Mouse (Mus musculus): ENCODE data around the gene Mkln1. TPM values are rescaled to one million over a fixed set of nuclear protein-coding genes. Genes with fewer than 3 reads are reported as not detected.

Mkln1 gene
- polyA plus RNA-seq, 1 experiment: 19.7 TPM

- TF ChIP-seq GATA1 (IDR thresholded peaks at IDR 0.05; ENCODE audit: borderline replicate concordance, low read length) (no peak), FLI1 (IDR thresholded peaks at IDR 0.05; ENCODE audit: low read length) (no peak)
- Histone ChIP-seq H3K27me3 (replicated peaks) (no peaks in the 10 kb centered on the region), H3K4me1 (peaks cover 86% of the 10 kb centered on the region), H3K4me3 (replicated peaks) (peak overlapping the region; percentile 98), H3K36me3 (replicated peaks; ENCODE audit: low read length) (peaks cover 25% of the 10 kb centered on the region), H3K9me3 (no peaks in the 10 kb centered on the region)
These were observed 164.0 kb downstream of the Mkln1 start for GRCm38 (mm10) chr6:31562371-31563080.

DNA sequence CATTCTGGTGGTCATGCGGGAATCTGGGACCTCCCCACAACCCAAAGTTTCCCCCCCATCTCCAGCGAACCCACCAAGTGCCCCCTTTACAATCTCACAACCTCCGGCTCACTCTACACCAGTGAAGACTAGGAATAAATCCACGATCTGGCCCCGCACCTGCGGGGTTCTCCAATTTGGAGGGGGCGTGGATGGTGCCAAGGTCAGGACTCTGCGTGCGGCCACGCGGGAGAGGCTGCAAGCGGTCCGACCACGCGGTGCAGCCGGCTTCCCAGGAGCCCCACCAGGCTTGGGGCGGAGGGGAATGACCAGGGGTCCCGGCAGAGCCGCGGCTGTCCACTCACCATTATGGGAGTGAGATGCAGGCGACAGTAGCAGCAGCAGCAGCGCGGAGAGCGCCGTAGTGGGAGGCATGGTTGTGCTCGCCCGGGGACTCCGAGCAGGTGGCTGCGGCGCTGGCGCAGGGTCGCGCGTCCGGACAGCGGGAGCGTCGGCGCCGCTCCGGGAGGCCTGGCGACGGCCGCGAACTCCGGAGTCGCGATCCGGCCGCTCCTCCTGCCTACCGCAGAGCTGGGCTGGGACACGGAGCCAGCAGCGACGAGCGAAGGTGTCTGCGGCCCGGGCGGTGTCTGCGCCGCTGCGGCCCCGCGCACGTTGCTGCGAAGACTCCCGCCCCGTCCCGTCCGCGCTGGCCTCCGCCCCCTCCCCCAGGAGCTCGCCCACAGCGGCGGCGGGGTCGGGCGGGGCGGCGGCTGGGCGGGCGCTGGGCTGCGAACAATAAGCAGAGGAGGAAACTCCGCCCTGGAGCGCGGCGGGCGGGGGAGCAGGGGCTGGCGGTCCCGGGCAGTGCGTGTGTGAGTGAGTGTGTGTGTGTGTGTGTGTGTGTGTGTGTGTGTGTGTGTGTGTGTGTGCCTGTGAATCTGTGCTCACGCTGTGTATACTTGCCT lies 165.0 kb downstream of the Mkln1 start, which contains the start of gene Podxl:
Gene Podxl, minus strand, starts transcription at position 747 of the 947 bp plus-strand sequence.
- H3K27me3 ChIP-seq (replicated peaks): no peaks in the 10 kb centered on the region
- TF ChIP-seq GATA1 (IDR thresholded peaks at IDR 0.05; ENCODE audit: borderline replicate concordance, low read length) (no peak), FLI1 (IDR thresholded peaks at IDR 0.05; ENCODE audit: low read length) (no peak)
- no peaks in the 10 kb centered on the region for H3K9me3 ChIP-seq
- peaks cover 15% of the 10 kb centered on the region for H3K36me3 ChIP-seq (replicated peaks; ENCODE audit: low read length)
- H3K4me1 ChIP-seq: peaks cover 86% of the 10 kb centered on the region
- H3K4me3 ChIP-seq (replicated peaks): peak within 1 kb of the TSS; percentile 98

GRCm38 (mm10) chr6:31564182-31564531 lies 165.6 kb downstream of the Mkln1 start:
- no peaks in the 10 kb centered on the region for H3K9me3 ChIP-seq
- TF ChIP-seq FLI1 (IDR thresholded peaks at IDR 0.05; ENCODE audit: low read length) (no peak), GATA1 (IDR thresholded peaks at IDR 0.05; ENCODE audit: borderline replicate concordance, low read length) (no peak)
- H3K36me3 ChIP-seq (replicated peaks; ENCODE audit: low read length): peaks cover 9% of the 10 kb centered on the region
- peak overlapping the region; percentile 98 for H3K4me3 ChIP-seq (replicated peaks)
- H3K4me1 ChIP-seq: peaks cover 86% of the 10 kb centered on the region
- no peaks in the 10 kb centered on the region for H3K27me3 ChIP-seq (replicated peaks)

- TF ChIP-seq GATA1 (IDR thresholded peaks at IDR 0.05; ENCODE audit: borderline replicate concordance, low read length): no peak
- no peaks in the 10 kb centered on the region for H3K27me3 ChIP-seq (replicated peaks)
- H3K9me3 ChIP-seq: no peaks in the 10 kb centered on the region
- peaks cover 86% of the 10 kb centered on the region for H3K4me1 ChIP-seq
- H3K4me3 ChIP-seq (replicated peaks): peak overlapping the region; percentile 98
- peaks cover 3% of the 10 kb centered on the region for H3K36me3 ChIP-seq (replicated peaks; ENCODE audit: low read length)
These were observed 166.4 kb downstream of the Mkln1 start for GRCm38 (mm10) chr6:31564901-31565391.

Other genes with a start within 250 kb of the Mkln1 start
- gene Podxl, start 165.2 kb downstream of the Mkln1 start, polyA plus RNA-seq (2012; ENCODE audit: insufficient read depth, low replicate concordance): 27.7 and 50.7 TPM in 2 replicates

Measured in megakaryocyte, embryonic 14.5 days (primary cell).